Mouse (Mus musculus): ENCODE measurements at regions not wholly inside any gene's neighbourhood (a gene's known extent, or its start where the extent isn't known, plus 50 kb on each side); places are given as distances from the start of the nearest gene placed in this dataset.
A peak's percentile ranks its signal among the peaks of the same experiment; 100 is the strongest.

DNA sequence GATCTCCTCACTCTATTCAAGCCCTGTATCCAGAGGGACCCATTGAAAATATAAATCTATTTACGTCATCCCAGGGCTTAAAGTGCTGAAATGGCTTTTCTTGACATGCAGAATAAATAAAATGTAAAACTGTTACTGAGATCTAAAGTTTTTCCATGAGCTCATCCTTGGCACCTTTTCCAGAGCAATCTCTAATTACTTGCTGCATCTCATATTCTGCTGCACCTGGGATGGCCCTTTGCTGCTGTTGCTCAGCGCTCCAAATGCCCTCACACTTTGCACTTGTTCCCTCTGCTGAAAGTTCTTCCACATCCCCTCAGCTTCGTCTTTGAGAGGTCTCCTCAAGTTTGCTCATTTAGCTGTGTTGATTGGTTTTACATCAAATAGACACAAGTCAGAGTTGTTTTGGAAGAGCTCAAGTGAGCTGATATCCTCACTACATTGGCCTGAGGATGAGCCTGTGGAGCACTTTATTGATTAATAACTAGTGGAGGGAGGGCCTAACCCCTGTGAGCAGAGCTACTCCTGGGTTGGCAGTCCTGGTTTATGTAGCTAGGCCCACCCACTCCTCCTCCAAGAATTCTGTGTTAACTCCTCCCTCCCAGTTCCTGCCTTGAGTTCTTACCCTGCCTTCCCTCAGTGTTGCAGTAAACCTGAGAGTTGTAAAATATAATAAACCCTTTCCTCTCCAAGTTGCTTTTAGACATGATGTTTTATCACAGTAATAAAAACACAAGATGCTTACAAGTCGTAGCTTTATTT lies 681.2 kb upstream of the Nr3c2 start:
- no peaks in the 10 kb centered on the region for H3K36me3 ChIP-seq (ENCODE audit: poor library complexity, severe bottlenecking)
- no peak overlapping the region for H3K4me3 ChIP-seq
- no peaks in the 10 kb centered on the region for H3K4me1 ChIP-seq
- H3K27me3 ChIP-seq: no peaks in the 10 kb centered on the region
- no peak overlapping the region for H3K9ac ChIP-seq
- no peak overlapping the region for H3K4me2 ChIP-seq
- no peak overlapping the region for H3K27ac ChIP-seq
- no peaks in the 10 kb centered on the region for H3K9me3 ChIP-seq (replicated peaks)
- WGBS: 78% methylated on average over 4 of the region's 4 CpGs
- no peak for ATAC-seq

DNA sequence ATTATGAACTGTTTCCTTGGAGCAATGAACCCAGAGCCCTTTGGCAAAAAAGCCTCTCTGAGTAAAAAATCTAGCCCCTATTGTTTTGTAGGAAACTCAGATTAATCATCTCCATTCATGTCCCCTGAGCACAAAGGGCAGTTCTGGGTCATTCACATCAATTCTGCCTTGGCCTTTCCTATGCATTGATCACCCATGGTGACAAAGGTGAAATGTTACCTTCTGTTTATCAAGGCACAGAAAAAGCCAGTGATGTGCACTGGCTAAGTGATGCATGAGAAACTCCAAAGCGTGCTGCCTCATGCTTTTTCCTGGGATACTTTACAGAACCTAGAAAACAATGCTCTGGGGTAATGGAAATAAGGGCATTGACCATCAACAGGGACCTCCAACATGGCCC lies 668.4 kb upstream of the Nr3c2 start:
- 16% methylated on average over 1 of the region's 1 CpGs for WGBS
- ATAC-seq: no peak
- H3K27me3 ChIP-seq: no peaks in the 10 kb centered on the region
- no peak overlapping the region for H3K27ac ChIP-seq
- H3K9me3 ChIP-seq (replicated peaks): no peaks in the 10 kb centered on the region
- no peaks in the 10 kb centered on the region for H3K4me1 ChIP-seq
- H3K9ac ChIP-seq: no peak overlapping the region
- H3K4me3 ChIP-seq: no peak overlapping the region
- no peak overlapping the region for H3K4me2 ChIP-seq
- no peaks in the 10 kb centered on the region for H3K36me3 ChIP-seq (ENCODE audit: poor library complexity, severe bottlenecking)

DNA sequence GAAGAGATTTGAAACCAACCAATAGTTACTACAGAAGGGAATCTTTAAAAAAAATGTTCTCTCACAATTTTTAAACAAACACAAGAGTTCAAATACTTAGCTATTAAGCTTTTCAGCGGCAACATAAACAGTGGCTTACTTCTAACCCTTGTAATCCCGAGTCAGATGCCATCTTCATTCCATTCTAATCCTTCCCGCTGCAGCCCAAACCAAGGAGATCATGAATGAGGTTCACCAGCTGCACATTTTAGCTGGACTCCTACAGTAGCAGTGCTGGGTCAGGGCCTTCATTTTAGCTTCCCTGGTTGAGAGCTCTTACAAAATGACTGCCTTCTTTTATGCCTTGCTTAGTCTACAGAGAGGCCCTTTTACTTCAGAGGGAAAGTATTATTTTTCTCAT lies 650.0 kb upstream of the Nr3c2 start:
- WGBS: 72% methylated on average over 3 of the region's 3 CpGs
- no peaks in the 10 kb centered on the region for H3K9me3 ChIP-seq (replicated peaks)
- H3K27ac ChIP-seq: no peak overlapping the region
- H3K36me3 ChIP-seq (ENCODE audit: poor library complexity, severe bottlenecking): no peaks in the 10 kb centered on the region
- no peak overlapping the region for H3K4me3 ChIP-seq
- H3K27me3 ChIP-seq: no peaks in the 10 kb centered on the region
- H3K4me2 ChIP-seq: no peak overlapping the region
- H3K9ac ChIP-seq: no peak overlapping the region
- peaks cover 13% of the 10 kb centered on the region for H3K4me1 ChIP-seq
- ATAC-seq: no peak

DNA sequence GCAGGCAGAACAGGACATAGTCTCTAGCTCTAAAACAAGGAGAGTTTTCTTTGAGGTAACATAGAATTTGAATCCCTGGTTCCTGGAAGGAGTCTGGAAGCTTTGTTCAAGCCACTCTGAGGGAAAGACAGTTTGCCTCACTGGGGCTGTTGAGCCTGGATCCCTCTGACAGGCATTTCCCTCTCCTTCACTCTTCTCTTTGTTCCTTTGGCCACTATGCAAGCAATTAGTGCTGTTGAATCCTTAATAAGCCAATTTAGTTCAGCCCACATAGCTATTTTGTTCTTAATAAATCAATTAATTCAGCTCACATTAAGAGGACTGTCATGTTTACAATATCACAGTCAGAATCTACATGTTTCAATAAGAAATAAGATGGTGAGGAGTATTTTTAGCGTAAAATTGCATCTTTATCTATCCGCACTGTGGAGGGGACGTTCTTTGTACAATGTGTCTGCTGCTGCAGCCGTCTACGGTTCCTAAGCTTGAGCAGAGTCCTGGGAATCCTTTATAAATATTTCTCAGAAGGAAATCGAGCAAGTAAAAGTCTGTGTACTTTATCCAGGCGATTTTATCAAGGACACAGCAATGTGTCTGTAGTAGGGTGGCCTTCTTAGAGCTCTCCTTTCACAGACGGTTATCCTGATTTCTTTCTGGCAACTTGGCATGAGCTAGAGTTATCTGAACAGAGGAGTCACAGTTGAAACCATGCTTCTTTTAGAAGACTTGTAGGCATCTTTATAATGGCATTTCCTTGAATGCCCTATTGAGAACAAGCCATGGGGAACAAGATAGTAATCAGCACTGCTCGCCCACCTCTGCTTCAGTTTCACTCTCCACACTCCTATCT lies 646.9 kb upstream of the Nr3c2 start:
- ATAC-seq: peak; percentile 92
- Histone ChIP-seq H3K27ac (peak overlapping the region; percentile 35; the same call in 1 of the 2 replicates), H3K9me3 (replicated peaks) (no peaks in the 10 kb centered on the region), H3K36me3 (ENCODE audit: poor library complexity, severe bottlenecking) (no peaks in the 10 kb centered on the region), H3K9ac (no peak overlapping the region), H3K4me3 (no peak overlapping the region), H3K4me2 (peak overlapping the region; percentile 6; the same call in 1 of the 2 replicates), H3K27me3 (no peaks in the 10 kb centered on the region), H3K4me1 (peaks cover 13% of the 10 kb centered on the region)
- 22% methylated on average over 9 of the region's 9 CpGs for WGBS
